Mouse (Mus musculus) forebrain, embryonic 10.5 days (tissue): Measurements from ENCODE around the gene Mamstr. TPM values are rescaled to one million over a fixed set of nuclear protein-coding genes. Genes with fewer than 3 reads are reported as not detected.

ENCODE experiments used
- DNase-seq: peaks from one replicate; pipeline ENCODE4 v3.0.0-alpha.2; 2017; ENCODE audit warnings: low spot score; ENCODE audit errors: extremely low spot score
- H3K27ac ChIP-seq: fragments of 300-500 bp; sonication (generic); 2 replicates; pipeline ENCODE4 v1.5.1; 2016; ENCODE audit warnings: mild to moderate bottlenecking
- H3K27me3 ChIP-seq: fragments of 300-500 bp; sonication (generic); 2 replicates; pipeline ENCODE4 v1.6.1; 2016; ENCODE audit warnings: mild to moderate bottlenecking; ENCODE audit not compliant: poor library complexity, severe bottlenecking
- H3K36me3 ChIP-seq: fragments of 300-500 bp; sonication (generic); replicated peaks from 2 replicates; pipeline ENCODE4 v1.6.1; 2016; ENCODE audit warnings: mild to moderate bottlenecking, moderate library complexity
- H3K4me1 ChIP-seq: fragments of 300-500 bp; sonication (generic); 2 replicates; pipeline ENCODE4 v1.6.1; 2016
- H3K4me3 ChIP-seq: fragments of 300-500 bp; sonication (generic); 2 replicates; pipeline ENCODE4 v1.5.1; 2016; ENCODE audit warnings: mild to moderate bottlenecking, moderate library complexity
- H3K9me3 ChIP-seq: fragments of 300-500 bp; sonication (generic); 2 replicates; pipeline ENCODE4 v1.6.1; 2016; ENCODE audit warnings: mild to moderate bottlenecking, moderate library complexity
- WGBS: fragments of 180-500 bp; shearing (Covaris S2); methylation state at CpG from one replicate; pipeline ENCODE4 v1.1.7; 2016; 5-methylcytosine and 5-hydroxymethylcytosine counted together
- polyA plus RNA-seq: library from polyadenylated mRNA; unstranded; fragments of >200 nt; fragmentation: Nextera tagmentation; extraction: Ambion mirVana; gene quantifications from 2 replicates; pipeline ENCODE4 v1.2.1, GENCODE M21; 2016

The Mamstr gene
- polyA plus RNA-seq, 1 experiment from 2014 or later, result 1.7 TPM

DNA sequence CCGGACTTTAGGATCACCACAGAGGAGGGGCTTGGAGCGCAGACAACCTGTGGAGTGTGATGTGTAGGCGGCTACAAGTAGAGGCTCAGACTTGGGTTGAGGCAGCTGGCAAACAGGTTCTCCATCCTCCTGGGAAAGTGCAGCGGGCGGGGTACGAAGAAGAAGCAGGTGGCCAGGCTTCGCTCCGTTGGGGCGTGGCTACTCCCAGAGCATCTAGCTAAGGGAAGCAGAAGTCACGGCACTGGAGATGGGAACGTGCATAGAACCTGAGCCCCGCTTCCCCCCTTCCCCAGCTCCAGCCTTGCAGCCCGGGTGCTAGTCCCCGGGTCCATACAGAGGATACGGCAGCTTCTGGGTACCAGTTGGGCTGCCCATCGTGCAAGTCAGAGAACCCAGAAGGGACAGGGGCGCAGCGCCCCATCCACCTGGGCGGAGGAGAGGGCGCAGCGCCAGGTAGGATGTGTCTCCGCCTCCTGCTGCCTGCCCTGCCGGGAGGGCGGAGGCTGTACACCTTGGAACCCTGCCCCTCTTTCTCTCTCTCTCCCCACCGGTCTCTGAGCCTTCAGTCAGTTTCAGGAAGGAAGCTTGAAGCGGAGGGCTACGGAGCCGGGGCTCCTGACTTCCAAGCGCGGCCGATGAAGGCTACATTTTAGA is 22.6 kb upstream of the Mamstr start, which contains the start of gene Fut1:
Fut1 (plus strand) TSS at position 248 of the 654 bp plus-strand sequence.
- DNase-seq, result no peak
- H3K27ac ChIP-seq, result 0 out of 2 replicates have a peak within 1 kb of the TSS, but pooled peaks have one; percentile 40

DNA sequence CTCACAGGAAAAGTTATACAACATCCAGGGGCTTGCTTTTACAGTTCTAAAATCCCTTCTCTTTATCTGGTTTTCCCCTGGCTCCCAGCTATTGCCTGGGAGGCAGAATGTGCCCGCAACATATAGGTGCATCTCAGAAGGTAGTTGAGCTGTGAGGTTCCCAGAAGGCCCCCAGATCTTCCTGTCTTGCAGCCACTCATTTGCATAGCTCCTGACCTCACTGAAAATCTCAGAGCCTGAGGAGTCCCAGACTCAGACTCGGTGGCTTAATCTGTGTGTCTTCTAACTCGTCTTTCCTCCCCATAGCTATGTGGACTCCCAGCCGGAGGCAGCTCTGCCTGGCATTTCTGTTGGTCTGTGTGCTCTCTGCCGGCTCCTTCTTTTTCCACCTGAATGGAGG is 21.5 kb upstream of the Mamstr start:
- DNase-seq, result no peak
- Histone ChIP-seq H3K4me3 (no peak overlapping the region), H3K4me1 (peaks cover 25% of the 10 kb centered on the region), H3K27ac (no peak overlapping the region), H3K36me3 (no peaks in the 10 kb centered on the region), H3K27me3 (peaks cover 63% of the 10 kb centered on the region), H3K9me3 (no peaks in the 10 kb centered on the region)
- 82% methylated on average over 5 of the region's 5 CpGs for WGBS

More for the DNA sequence above, 22.6 kb upstream of the Mamstr start, which contains the start of gene Fut1:
- Histone ChIP-seq H3K4me3 (peak within 1 kb of the TSS; percentile 23), H3K9me3 (no peaks in the 10 kb centered on the region), H3K27me3 (peaks cover 63% of the 10 kb centered on the region), H3K36me3 (no peaks in the 10 kb centered on the region), H3K4me1 (peaks cover 25% of the 10 kb centered on the region)
- 5% methylated on average over 31 of the region's 31 CpGs for WGBS

GRCm38 (mm10) chr7:45619592-45619991 is 20.2 kb upstream of the Mamstr start:
- Histone ChIP-seq H3K36me3 (no peaks in the 10 kb centered on the region), H3K9me3 (no peaks in the 10 kb centered on the region), H3K27ac (no peak overlapping the region), H3K4me1 (peaks cover 25% of the 10 kb centered on the region), H3K4me3 (no peak overlapping the region), H3K27me3 (peaks cover 57% of the 10 kb centered on the region)
- DNase-seq, result no peak
- 90% methylated on average over 5 of the region's 5 CpGs for WGBS

GRCm38 (mm10) chr7:45621443-45621842 is 18.3 kb upstream of the Mamstr start, which contains the start of gene Izumo1:
TSS of gene Izumo1 (plus strand) at chr7:45621811.
- H3K9me3 ChIP-seq, result no peaks in the 10 kb centered on the region
- DNase-seq, result no peak
- peaks cover 55% of the 10 kb centered on the region for H3K27me3 ChIP-seq
- 30% methylated on average over 9 of the region's 9 CpGs for WGBS
- no peak within 1 kb of the TSS for H3K27ac ChIP-seq
- peaks cover 11% of the 10 kb centered on the region for H3K4me1 ChIP-seq
- H3K4me3 ChIP-seq, result 0 out of 2 replicates have a peak within 1 kb of the TSS, but pooled peaks have one; percentile 4
- H3K36me3 ChIP-seq, result no peaks in the 10 kb centered on the region

DNA sequence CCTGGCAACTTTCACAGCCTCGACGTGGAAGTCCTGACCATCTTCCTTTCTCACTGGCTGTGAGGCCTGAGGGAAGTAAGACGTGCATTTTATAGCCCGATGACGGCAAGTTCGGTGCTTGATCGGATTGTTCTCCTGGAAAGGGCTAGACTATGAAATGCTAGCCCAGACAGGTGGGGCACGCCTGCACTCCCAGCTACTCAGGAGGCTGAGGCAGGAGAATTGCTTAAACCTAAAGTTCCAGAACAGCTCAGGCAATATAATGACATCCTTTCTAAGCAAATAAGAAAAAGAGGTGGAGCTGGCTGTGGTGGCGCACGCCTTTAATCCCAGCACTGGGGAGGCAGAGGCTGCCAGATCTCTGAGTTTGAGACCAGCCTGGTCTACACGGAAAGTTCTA is 16.3 kb upstream of the Mamstr start:
- DNase-seq, result no peak
- Histone ChIP-seq H3K27ac (no peak overlapping the region), H3K9me3 (no peaks in the 10 kb centered on the region), H3K4me3 (no peak overlapping the region), H3K4me1 (peaks cover 4% of the 10 kb centered on the region), H3K27me3 (peaks cover 55% of the 10 kb centered on the region), H3K36me3 (no peaks in the 10 kb centered on the region)
- 94% methylated on average over 11 of the region's 11 CpGs for WGBS

DNA sequence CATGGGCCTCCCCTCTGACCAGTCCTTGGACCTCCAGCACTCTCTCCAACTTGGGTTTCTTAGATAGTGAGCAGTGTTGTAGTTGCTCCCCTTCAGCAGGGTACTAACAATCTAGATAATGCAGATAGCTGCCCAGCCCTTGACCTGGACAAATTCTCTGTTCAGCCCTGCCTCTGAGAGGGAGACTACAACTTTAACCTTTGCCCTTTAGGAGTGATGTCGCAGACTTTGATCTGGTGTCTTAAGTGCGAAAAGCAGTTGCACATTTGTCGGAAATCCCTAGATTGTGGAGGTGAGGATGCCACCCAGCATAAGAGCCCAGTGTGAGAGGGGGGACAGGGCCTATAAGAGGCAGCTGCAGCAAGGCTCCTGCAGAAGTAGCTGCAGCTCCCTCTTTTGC is 15.1 kb upstream of the Mamstr start:
- no peak overlapping the region for H3K27ac ChIP-seq
- H3K4me1 ChIP-seq, result peaks cover 11% of the 10 kb centered on the region
- 90% methylated on average over 3 of the region's 3 CpGs for WGBS
- H3K9me3 ChIP-seq, result no peaks in the 10 kb centered on the region
- H3K36me3 ChIP-seq, result no peaks in the 10 kb centered on the region
- H3K4me3 ChIP-seq, result no peak overlapping the region
- peaks cover 55% of the 10 kb centered on the region for H3K27me3 ChIP-seq
- no peak for DNase-seq

DNA sequence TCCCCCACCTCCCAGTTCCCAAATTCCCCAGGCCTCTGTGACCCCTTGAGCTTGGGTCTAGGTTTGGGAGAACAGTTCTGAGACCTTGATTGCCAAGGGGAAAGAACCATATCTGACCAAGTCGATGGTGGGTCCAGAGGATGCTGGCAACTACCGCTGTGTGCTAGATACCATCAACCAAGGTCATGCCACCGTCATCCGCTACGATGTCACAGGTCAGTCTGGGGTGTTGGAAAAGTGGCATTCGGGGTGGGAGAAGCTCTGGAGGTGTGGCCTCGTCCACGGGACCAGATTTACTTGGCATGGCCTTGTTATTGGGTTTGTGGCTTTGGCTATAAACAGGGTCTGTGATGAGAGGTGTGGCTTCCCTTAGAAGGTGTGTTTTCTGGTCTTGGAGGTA is 14.3 kb upstream of the Mamstr start:
- Histone ChIP-seq H3K9me3 (no peaks in the 10 kb centered on the region), H3K36me3 (no peaks in the 10 kb centered on the region), H3K27ac (no peak overlapping the region), H3K4me1 (peaks cover 11% of the 10 kb centered on the region), H3K27me3 (peaks cover 58% of the 10 kb centered on the region), H3K4me3 (no peak overlapping the region)
- WGBS, result 95% methylated on average over 8 of the region's 8 CpGs
- no peak for DNase-seq

DNA sequence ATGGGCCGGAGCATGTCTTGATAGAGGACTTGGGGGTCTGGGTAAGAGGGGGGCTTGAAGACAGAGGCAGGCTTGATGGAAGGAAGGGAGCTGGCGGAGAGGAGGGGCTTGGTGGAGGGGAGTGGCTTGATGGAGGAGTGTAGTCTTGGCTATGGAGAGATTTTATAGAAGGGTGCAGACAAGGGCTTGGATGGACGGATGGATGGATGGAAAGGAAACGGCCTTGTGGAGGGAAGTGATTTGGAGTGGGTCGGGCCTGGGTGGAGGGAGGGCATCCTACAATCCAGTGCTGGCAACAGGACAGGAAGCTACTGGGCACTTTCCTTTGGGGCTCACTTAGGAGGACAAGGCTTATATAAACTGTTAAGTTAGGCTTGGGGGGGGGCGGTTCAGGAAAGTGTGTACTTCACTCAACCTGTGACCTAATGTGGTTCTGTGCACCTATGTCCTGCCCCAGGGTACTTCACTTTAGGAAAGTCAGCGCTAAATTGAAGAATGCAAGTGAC is 13.2 kb upstream of the Mamstr start:
- H3K36me3 ChIP-seq, result no peaks in the 10 kb centered on the region
- H3K4me3 ChIP-seq, result no peak overlapping the region
- 90% methylated on average over 7 of the region's 7 CpGs for WGBS
- peaks cover 11% of the 10 kb centered on the region for H3K4me1 ChIP-seq
- no peak overlapping the region for H3K27ac ChIP-seq
- no peak for DNase-seq
- H3K9me3 ChIP-seq, result no peaks in the 10 kb centered on the region
- peaks cover 70% of the 10 kb centered on the region for H3K27me3 ChIP-seq

DNA sequence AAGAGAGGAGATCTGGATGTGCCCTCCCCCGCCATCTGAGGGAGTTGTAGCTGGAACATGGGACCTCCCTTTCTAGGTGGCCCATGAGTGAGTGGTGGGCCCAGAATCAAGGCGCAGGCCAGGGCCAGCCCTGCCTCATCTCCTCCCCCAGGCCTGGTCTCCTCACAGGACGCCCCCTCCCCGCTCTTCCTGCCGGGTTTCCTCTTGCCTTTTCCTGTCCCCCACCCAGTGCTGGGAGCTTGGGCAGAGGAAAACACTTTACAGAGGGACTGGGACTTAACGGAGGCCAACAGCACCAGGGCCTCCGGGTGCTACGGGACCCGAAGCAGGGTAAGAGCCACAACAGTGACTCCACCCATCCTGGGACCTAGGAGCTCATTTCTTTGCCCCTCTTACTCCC is 12.5 kb upstream of the Mamstr start, which contains the start of gene Rasip1:
Rasip1 (plus strand) TSS at position 228 of the 400 bp plus-strand sequence.
- 82% methylated on average over 9 of the region's 9 CpGs for WGBS
- Histone ChIP-seq H3K4me3 (peak within 1 kb of the TSS; percentile 70), H3K4me1 (peaks cover 13% of the 10 kb centered on the region), H3K27me3 (peaks cover 76% of the 10 kb centered on the region), H3K36me3 (no peaks in the 10 kb centered on the region), H3K27ac (peak within 1 kb of the TSS; percentile 88), H3K9me3 (no peaks in the 10 kb centered on the region)
- DNase-seq, result no peak

DNA sequence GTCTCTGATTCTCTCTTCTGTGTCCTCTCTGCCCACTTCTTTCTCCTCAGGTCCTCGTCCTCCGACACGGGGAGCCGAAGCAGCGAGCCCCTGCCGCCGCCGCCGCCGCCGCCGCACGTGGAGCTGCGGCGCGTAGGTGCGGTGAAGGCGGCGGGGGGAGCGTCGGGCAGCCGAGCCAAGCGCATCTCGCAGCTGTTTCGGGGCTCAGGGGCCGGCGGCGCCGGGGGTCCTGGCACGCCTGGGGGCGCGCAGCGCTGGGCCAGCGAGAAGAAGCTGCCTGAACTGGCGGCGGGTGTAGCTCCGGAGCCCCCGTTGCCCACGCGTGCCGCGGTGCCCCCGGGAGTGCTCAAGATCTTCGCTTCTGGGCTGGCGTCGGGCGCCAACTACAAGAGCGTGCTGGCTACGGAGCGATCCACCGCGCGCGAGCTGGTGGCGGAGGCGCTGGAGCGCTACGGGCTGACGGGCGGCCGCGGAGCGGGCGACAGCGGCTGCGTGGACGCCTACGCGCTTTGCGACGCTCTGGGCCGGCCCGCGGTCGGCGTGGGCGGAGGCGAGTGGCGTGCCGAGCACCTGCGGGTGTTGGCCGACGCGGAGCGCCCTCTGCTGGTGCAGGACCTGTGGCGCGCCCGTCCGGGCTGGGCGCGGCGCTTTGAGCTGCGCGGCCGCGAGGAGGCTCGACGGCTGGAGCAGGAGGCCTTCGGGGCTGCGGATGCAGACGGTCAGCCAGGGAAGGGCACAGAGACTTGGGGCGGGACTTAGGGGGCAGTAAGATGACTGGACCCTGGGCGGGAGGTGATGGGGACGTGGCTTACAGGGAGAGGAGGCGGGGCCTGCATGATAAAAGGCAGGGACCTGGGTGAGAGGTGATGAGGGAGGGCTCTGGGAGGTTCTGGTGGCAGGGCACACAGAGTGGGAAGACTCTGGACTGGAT is 11.1 kb upstream of the Mamstr start:
- Histone ChIP-seq H3K27ac (peak overlapping the region; percentile 88), H3K9me3 (no peaks in the 10 kb centered on the region), H3K4me1 (peaks cover 18% of the 10 kb centered on the region), H3K36me3 (no peaks in the 10 kb centered on the region), H3K4me3 (peak overlapping the region; percentile 70), H3K27me3 (peaks cover 90% of the 10 kb centered on the region)
- 1% methylated on average over 105 of the region's 105 CpGs for WGBS
- peak; percentile 82 for DNase-seq

DNA sequence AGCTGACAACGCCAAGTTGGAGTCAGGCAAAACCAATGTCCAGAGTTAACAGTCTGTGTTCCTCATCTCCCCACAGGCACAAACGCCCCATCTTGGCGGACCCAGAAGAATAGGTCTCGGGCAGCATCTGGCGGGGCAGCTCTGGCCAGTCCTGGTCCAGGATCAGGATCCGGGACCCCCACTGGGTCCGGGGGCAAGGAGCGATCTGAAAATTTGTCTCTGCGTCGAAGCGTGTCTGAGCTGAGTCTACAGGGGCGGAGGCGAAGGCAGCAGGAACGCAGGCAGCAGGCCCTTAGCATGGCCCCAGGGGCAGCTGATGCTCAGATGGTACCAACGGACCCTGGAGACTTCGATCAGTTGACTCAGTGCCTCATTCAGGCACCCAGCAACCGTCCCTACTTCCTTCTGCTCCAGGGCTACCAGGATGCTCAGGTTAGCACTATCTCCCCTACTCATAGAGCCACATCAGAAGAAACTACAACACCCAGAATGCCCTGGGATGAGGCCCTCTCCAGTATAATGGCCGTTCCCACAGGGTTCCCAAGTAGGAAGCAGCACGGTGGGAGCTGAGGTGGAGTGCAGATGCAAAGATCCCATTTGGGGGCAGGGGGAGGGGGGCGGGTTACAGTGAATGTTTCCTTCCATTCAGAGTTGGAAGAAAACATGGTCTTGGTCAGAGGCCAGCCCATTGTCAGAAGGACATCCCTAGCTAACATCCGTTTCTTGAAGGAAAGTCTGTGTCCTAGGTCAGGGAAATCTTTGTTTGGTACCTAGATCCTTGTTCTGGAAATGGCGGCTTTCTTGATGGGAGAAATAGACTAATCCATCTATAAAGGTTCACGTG is 9.5 kb upstream of the Mamstr start:
- no peak overlapping the region for H3K27ac ChIP-seq
- no peak overlapping the region for H3K4me3 ChIP-seq
- no peaks in the 10 kb centered on the region; the same call in 1 of the 2 replicates for H3K9me3 ChIP-seq
- no peaks in the 10 kb centered on the region for H3K36me3 ChIP-seq
- peaks cover 84% of the 10 kb centered on the region for H3K27me3 ChIP-seq
- WGBS, result 74% methylated on average over 23 of the region's 23 CpGs
- H3K4me1 ChIP-seq, result peaks cover 18% of the 10 kb centered on the region
- no peak for DNase-seq

- H3K27ac ChIP-seq, result peak overlapping the region; percentile 75
- peaks cover 64% of the 10 kb centered on the region for H3K27me3 ChIP-seq
- peaks cover 18% of the 10 kb centered on the region for H3K4me1 ChIP-seq
- peaks cover 3% of the 10 kb centered on the region; the same call in 1 of the 2 replicates for H3K9me3 ChIP-seq
- peak overlapping the region; percentile 42 for H3K4me3 ChIP-seq
- DNase-seq, result no peak
- 13% methylated on average over 32 of the region's 35 CpGs for WGBS
- peaks cover 19% of the 10 kb centered on the region for H3K36me3 ChIP-seq
Measured at GRCm38 (mm10) chr7:45632499-45632898, 7.3 kb upstream of the Mamstr start.
